Mouse (Mus musculus) layer of hippocampus, adult 9-10 months (tissue): ENCODE measurements around the gene Oaz1.
A peak's percentile ranks its signal among the peaks of the same experiment; 100 is the strongest.

Experiments used
- DNase-seq: peaks from one replicate; pipeline ENCODE4 v3.0.0; 2022; ENCODE audit warnings: low spot score

The Oaz1 gene

GRCm38 (mm10) chr10:80854913-80855748 is 28.7 kb downstream of the Oaz1 start, which contains the start of the genes Lsm7 and Sppl2b:
Gene Lsm7 (minus strand): TSS chr10:80855209.
Gene Sppl2b (plus strand): TSS chr10:80855275.
- DNase-seq, result peak; percentile 91

- DNase-seq, result no peak
Measured at GRCm38 (mm10) chr10:80855749-80856073, 29.3 kb downstream of the Oaz1 start.

- no peak for DNase-seq
Measured at GRCm38 (mm10) chr10:80856267-80856666, 29.8 kb downstream of the Oaz1 start.

- no peak for DNase-seq
Measured at GRCm38 (mm10) chr10:80856908-80857307, 30.5 kb downstream of the Oaz1 start.

GRCm38 (mm10) chr10:80857386-80857785 is 30.9 kb downstream of the Oaz1 start:
- DNase-seq, result no peak

GRCm38 (mm10) chr10:80857848-80858247 is 31.4 kb downstream of the Oaz1 start:
- DNase-seq, result no peak

GRCm38 (mm10) chr10:80858350-80858935 is 32.0 kb downstream of the Oaz1 start:
- no peak for DNase-seq

GRCm38 (mm10) chr10:80862305-80862704 is 35.8 kb downstream of the Oaz1 start:
- DNase-seq, result no peak

GRCm38 (mm10) chr10:80864446-80864845 is 38.0 kb downstream of the Oaz1 start:
- DNase-seq, result no peak

GRCm38 (mm10) chr10:80870993-80871392 is 44.5 kb downstream of the Oaz1 start:
- no peak for DNase-seq

GRCm38 (mm10) chr10:80871581-80871980 is 45.1 kb downstream of the Oaz1 start, which contains the start of gene Tmprss9:
Gene Tmprss9 (plus strand): TSS chr10:80871848.
- no peak for DNase-seq

- DNase-seq, result no peak
Measured at GRCm38 (mm10) chr10:80874035-80874434, 47.6 kb downstream of the Oaz1 start.

- no peak for DNase-seq
Measured at GRCm38 (mm10) chr10:80876028-80876427, 49.6 kb downstream of the Oaz1 start.

- DNase-seq, result no peak
Measured at GRCm38 (mm10) chr10:80876594-80876993, 50.1 kb downstream of the Oaz1 start.
